ENCODE assay signal across 8 mouse cellular contexts in the genomic region with DNA sequence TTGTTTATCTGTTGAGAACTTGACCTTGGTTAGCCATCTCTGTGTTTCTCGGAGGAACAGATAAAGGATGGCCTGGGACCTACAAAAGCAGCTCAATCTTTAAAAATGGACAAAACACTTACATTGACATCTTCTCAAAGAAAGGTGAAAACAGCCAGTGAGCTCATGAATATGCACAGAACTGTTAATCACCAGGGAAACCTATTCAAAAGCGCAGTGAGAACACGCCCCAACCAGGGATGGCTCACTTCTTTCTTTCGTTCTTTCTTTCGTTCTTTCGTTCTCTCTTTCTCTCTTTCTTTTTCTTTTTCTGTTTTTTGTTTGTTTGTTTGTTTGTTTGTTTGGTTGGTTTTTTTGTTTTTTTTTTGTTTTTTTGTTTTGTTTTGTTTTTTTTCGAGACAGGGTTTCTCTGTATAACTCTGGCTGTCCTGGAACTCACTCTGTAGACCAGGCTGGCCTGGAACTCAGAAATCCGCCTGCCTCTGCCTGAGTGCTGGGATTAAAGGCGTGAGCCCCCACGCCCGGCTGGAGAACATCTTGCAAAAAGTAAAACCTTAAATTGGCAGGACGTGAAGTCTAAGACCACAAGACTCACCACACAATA. TPM values are rescaled to one million over a fixed set of nuclear protein-coding genes. Genes with fewer than 3 reads are reported as not detected.
DNase-seq lines count a peak whose midpoint lies in the region; ATAC-seq and TF ChIP-seq lines count a peak whose summit lies in the region.
"Not testable (repeated sequence)": the region's sequence is repeated elsewhere in the genome, so short reads cannot be mapped to it uniquely, and the experiment has no call there.

No protein-coding gene starts in this region.

- dilution Hi-C loops in CH12.LX (cut with MboI; ENCODE audit: extremely low pct_ligation_motif_present, extremely low pct_unique_long_range_greater_than_20kb, low sequenced_read_pairs): not testable (repeated sequence)

- ATAC-seq in forebrain, embryonic 11.5 days (replicated peaks; ENCODE audit: low FRiP score); liver, embryonic 16.5 days (ENCODE audit: low read depth): not testable (repeated sequence)
- peak; percentile 24 for ATAC-seq in inflammation-experienced regulatory T-cells, adult 6 months

- 82% methylated on average over 12 of the region's 12 CpGs for WGBS in forebrain, embryonic 11.5 days
- 58% methylated on average over 12 of the region's 12 CpGs for WGBS in liver, embryonic 16.5 days (ENCODE audit: insufficient replicate concordance)

- not testable (repeated sequence) for H3K27me3 ChIP-seq in CH12.LX (replicated peaks); forebrain, embryonic 11.5 days (ENCODE audit: control insufficient read depth, insufficient read depth, low read length); liver, embryonic 16.5 days (ENCODE audit: control insufficient read depth, insufficient read depth, low read depth, low read length)

- H3K4me3 ChIP-seq in CH12.LX (replicated peaks in 1 of 3; ENCODE audit: low read depth in 2 of 3, low read length in 2 of 3, poor library complexity in 1 of 3); forebrain, embryonic 11.5 days (ENCODE audit: low read depth, low read length); liver, embryonic 16.5 days (ENCODE audit: low read depth, low read length): not testable (repeated sequence)

- not testable (repeated sequence) for H3K9me3 ChIP-seq in CH12.LX (replicated peaks; ENCODE audit: low read length); forebrain, embryonic 11.5 days (ENCODE audit: control insufficient read depth, low read length); liver, embryonic 16.5 days (replicated peaks; ENCODE audit: control insufficient read depth, low read length)

- peaks cover 83% of the 10 kb centered on the region for H3K79me2 ChIP-seq in CH12.LX (replicated peaks; ENCODE audit: control insufficient read depth, extremely low read depth, insufficient read depth, poor library complexity, severe bottlenecking)

- TF ChIP-seq POLR2A in CH12.LX (IDR thresholded peaks at IDR 0.05; ENCODE audit: low read depth, low read length): not testable (repeated sequence)

- peak overlapping the region; percentile 68 for H3K9ac ChIP-seq in CH12.LX (ENCODE audit: insufficient read depth, low read depth)
- not testable (repeated sequence) for H3K9ac ChIP-seq in forebrain, embryonic 11.5 days (ENCODE audit: low read length); liver, embryonic 16.5 days (ENCODE audit: low read depth, low read length)

- peak; percentile 45 for DNase-seq in CD4-positive helper T cell, adult 2 months (ENCODE audit: low read depth, low spot score)
- DNase-seq in CH12.LX (ENCODE audit: extremely low read depth): not testable (repeated sequence)
- DNase-seq in ES-CJ7 (ENCODE audit: low read depth, low spot score): peak; percentile 65
- peak; percentile 85 for DNase-seq in R1 (ENCODE audit: low read depth, low spot score)
- peak; percentile 42 for DNase-seq in forebrain, embryonic 11.5 days (ENCODE audit: low spot score)
- peak; percentile 36 for DNase-seq in thymus, postnatal 25 days

- TF ChIP-seq CTCF in CH12.LX (conservative IDR thresholded peaks at IDR 0.05 in 1 of 2, IDR thresholded peaks at IDR 0.05 in 1 of 2; ENCODE audit: low read depth in 2 of 2, low read length in 2 of 2): not testable (repeated sequence)

- in situ Hi-C loops in CH12.LX (cut with MboI; ENCODE audit: low pct_ligation_motif_present, low pct_unique_long_range_greater_than_20kb, low sequenced_read_pairs): not testable (repeated sequence)

- peak; percentile 53 for TF ChIP-seq EP300 in CH12.LX (IDR thresholded peaks at IDR 0.05; ENCODE audit: low read length)

- TF ChIP-seq RAD21 in CH12.LX (IDR thresholded peaks at IDR 0.05; ENCODE audit: low read depth, low read length): not testable (repeated sequence)

- peak overlapping the region; percentile 95 for H3K4me2 ChIP-seq in CH12.LX (ENCODE audit: insufficient read depth, low read depth, poor library complexity, severe bottlenecking)
- not testable (repeated sequence) for H3K4me2 ChIP-seq in forebrain, embryonic 11.5 days (ENCODE audit: low read depth, low read length, severe bottlenecking); liver, embryonic 16.5 days (ENCODE audit: low read depth, low read length)

- H3K4me1 ChIP-seq in CH12.LX (ENCODE audit: control insufficient read depth in 1 of 2, insufficient read depth in 2 of 2): peaks cover 73 to 97% of the 10 kb centered on the region in 2 experiments
- not testable (repeated sequence) for H3K4me1 ChIP-seq in forebrain, embryonic 11.5 days (replicated peaks; ENCODE audit: control insufficient read depth, insufficient read depth, low read length)
- peaks cover 46% of the 10 kb centered on the region for H3K4me1 ChIP-seq in liver, embryonic 16.5 days (ENCODE audit: control insufficient read depth, low read depth, low read length)

- peak overlapping the region; percentile 98 for H3K27ac ChIP-seq in CH12.LX (ENCODE audit: insufficient read depth, low read depth)
- not testable (repeated sequence) for H3K27ac ChIP-seq in forebrain, embryonic 11.5 days (ENCODE audit: low read depth, low read length)
- H3K27ac ChIP-seq in liver, embryonic 16.5 days (ENCODE audit: low read length): 0 out of 2 replicates have a peak overlapping the region, but pooled peaks have one; percentile 6

- peaks cover 7 to 65% of the 10 kb centered on the region in 2 experiments for H3K36me3 ChIP-seq in CH12.LX (replicated peaks in 1 of 2; ENCODE audit: control insufficient read depth in 1 of 2, insufficient read depth in 1 of 2, low read length in 1 of 2)
- not testable (repeated sequence) for H3K36me3 ChIP-seq in forebrain, embryonic 11.5 days (ENCODE audit: control insufficient read depth, insufficient read depth, low read length); liver, embryonic 16.5 days (ENCODE audit: control insufficient read depth, insufficient read depth)

TF ChIP-seq in CH12.LX, 34 proteins besides CTCF, POLR2A, EP300 and RAD21:
- TF ChIP-seq HCFC1 (IDR thresholded peaks at IDR 0.05; ENCODE audit: low read depth, low read length): 0 out of 2 replicates have a peak, but pooled peaks have one; percentile 7
- 0 out of 2 replicates have a peak, but pooled peaks have one; percentile 93 for TF ChIP-seq CHD1 (IDR thresholded peaks at IDR 0.05; ENCODE audit: low read depth, low read length)
- TF ChIP-seq RCOR1 (conservative IDR thresholded peaks at IDR 0.05; ENCODE audit: low read depth, low read length): peak; percentile 75; the same call in 1 of the 2 replicates
- 0 out of 2 replicates have a peak, but pooled peaks have one; percentile 42 for TF ChIP-seq TBP (conservative IDR thresholded peaks at IDR 0.05; ENCODE audit: low read depth, low read length)
- TF ChIP-seq POLR2AphosphoS2 (IDR thresholded peaks at IDR 0.05; ENCODE audit: low read depth, low read length): 0 out of 2 replicates have a peak, but pooled peaks have one; percentile 29
- TF ChIP-seq SIN3A (IDR thresholded peaks at IDR 0.05; ENCODE audit: low read length): peak; percentile 45; the same call in 1 of the 2 replicates
- peak; percentile 15; the same call in 1 of the 2 replicates for TF ChIP-seq BHLHE40 (IDR thresholded peaks at IDR 0.05; ENCODE audit: low read depth, low read length)
- peak; percentile 15; the same call in 1 of the 2 replicates for TF ChIP-seq NELFE (IDR thresholded peaks at IDR 0.05; ENCODE audit: low read depth, low read length)
- peak; percentile 46; the same call in 1 of the 2 replicates for TF ChIP-seq IRF4 (IDR thresholded peaks at IDR 0.05; ENCODE audit: low read depth, low read length)
- peak; percentile 61; the same call in 1 of the 2 replicates for TF ChIP-seq ETS1 (conservative IDR thresholded peaks at IDR 0.05; ENCODE audit: low read depth, low read length)

RNA-seq across cellular contexts. Expression of a gene that starts 12.1 kb away (rescaled TPM):
- total RNA-seq in CH12.LX (2012; rRNA removed): 149 and 185 TPM in 2 replicates
- total RNA-seq in CH12.LX (2014; rRNA removed): 84.0 and 86.5 TPM in 2 replicates
- polyA plus RNA-seq in CH12.LX (2012; ENCODE audit: insufficient read length, low read depth): 143 and 170 TPM in 2 replicates
- polyA plus RNA-seq in forebrain, embryonic 11.5 days (2014; fragmentation: Nextera tagmentation; extraction: Ambion mirVana): 23.0 and 26.2 TPM in 2 replicates
- 10 to 100 TPM; 26.4 to 37.9 (median 29.7) TPM for polyA plus RNA-seq in inflammation-experienced regulatory T-cells, adult 6 months (2017; shearing (Covaris generic))
- 4.2 and 4.7 TPM in 2 replicates for polyA plus RNA-seq in liver, embryonic 16.5 days (2015; fragmentation: Nextera tagmentation; extraction: Ambion mirVana)
